Mouse (Mus musculus) urinary bladder, postnatal 36 days (tissue): Measurements from ENCODE around the gene Olfr1051.
"Not testable (repeated sequence)": the region's sequence is repeated elsewhere in the genome, so short reads cannot be mapped to it uniquely, and the experiment has no call there.

ENCODE experiments used
- DNase-seq, 2 experiments: peaks; one replicate each; pipeline ENCODE4 v3.0.0; 2022; ENCODE audit warnings: low spot score in 2 of 2, mixed read lengths in 1 of 2

Olfr1051 gene

DNA sequence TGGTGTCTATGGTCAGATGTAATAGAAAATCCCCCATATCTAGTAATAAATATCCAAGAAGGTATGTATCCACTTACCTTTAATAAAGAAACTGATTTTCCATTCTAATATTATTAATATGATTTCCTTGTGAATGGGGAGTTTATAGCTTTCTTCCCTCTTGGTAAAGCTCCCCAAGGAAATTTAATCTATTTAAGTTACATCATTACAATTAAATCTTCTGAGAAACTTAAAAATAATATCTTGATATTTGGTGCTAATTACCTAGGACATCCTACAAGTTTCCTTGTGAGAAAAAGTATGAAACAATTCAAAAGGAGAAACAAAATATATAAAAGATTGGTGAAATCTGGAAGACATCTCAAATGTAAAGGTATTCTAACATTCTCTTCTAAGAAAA, at the start of gene Olfr1051:
Gene Olfr1051, minus strand, starts transcription at position 101 of the 400 bp plus-strand sequence.
- DNase-seq = not testable (repeated sequence)

DNA sequence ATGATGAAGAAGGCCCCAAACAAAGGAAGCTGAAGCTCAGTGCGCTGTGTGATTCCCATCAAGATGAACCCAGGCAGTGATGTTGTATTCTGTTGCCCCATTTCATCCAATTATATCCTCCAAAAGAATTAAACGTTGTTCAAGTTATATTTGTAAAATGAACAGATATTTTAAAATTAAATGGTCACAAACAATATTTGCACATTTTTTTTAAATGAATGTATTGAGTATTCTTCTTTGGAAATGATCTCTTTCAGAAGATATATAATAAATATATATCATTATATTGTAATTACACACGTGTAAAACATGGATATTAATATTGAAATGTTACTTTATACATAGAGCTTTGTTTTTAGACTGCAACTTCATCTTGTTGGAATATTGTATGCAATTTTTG, 36.3 kb upstream of the Olfr1051 start, which contains the start of gene Olfr1053:
Gene Olfr1053, minus strand, starts transcription at position 101 of the 400 bp plus-strand sequence.
- DNase-seq = no peak

DNA sequence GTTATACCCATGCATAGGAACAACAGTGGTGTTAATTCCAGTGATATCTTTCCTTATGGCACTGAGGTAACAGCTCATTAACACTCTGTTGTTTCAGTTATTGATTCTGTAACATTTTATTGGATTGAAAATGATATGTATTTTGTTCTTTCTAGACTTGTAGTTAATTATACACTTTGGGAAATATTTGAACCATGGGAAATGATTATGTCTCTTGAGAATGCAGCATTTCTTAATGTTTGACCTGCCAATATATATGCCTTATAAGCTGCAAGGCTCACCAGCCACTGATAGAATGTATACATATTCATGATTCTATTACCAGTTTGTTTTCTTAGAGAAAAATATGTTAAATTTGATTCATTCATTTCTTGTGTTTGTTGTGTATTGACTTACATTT, 13.3 kb upstream of the Olfr1051 start, which contains the start of gene Olfr1052:
Gene Olfr1052, plus strand, starts transcription at position 301 of the 400 bp plus-strand sequence.
- no peak for DNase-seq

DNA sequence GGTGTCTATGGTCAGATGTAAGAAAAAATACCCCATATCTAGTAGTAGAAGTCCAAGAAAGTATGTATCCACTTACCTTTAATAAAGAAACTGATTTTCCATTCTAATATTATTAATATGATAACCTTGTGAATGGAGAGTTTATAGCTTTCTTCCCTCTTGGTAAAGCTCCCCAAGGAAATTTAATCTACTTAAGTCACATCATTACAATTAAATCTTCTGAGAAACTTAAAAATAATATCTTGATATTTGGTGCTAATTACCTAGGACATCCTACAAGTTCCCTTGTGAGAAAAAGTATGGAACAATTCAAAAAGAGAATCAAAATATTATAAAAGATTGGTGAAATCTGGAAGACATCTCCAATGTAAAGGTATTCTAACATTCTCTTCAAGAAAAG, 20.7 kb downstream of the Olfr1051 start, which contains the start of gene Olfr1049:
Gene Olfr1049, minus strand, starts transcription at position 101 of the 400 bp plus-strand sequence.
- DNase-seq = not testable (repeated sequence)

DNA sequence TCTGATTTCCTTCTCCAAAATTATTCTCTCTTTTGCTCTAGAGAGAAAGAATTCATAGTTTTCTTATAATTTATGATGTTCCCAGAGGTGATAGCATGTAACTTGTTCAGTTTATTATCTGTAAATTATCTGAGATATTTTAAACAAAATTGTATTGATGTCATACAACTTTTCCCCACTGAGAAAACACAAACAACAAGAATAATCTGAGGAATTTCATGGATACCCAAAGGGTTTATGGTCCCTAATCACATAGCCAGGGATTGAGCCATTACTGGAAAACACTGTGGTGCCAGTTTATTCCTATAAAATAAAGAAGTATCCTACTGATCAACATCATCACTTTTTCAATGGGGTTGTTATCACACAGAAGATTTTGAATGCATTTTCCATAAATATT, 38.7 kb downstream of the Olfr1051 start, which contains the start of gene Olfr1048:
Gene Olfr1048, minus strand, starts transcription at position 101 of the 400 bp plus-strand sequence.
- no peak for DNase-seq

DNA sequence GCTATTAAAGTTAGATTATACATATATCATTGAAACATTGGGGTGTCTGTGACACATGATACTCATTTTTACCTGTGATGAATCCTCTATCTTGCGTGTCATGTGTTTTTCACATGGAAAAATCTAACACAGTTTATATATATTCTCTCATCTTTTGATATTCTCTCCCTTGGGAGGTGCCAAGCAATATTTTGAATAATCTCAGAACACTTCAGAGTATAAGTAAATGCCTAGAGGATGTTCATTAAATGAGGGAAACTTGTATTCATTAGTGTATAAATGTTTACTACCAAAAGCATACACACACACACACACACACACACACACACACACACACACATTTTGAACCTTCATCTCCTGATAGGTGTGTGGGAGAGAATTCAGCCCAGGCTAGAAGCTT, 47.6 kb downstream of the Olfr1051 start, which contains the start of gene Olfr1047:
Gene Olfr1047, minus strand, starts transcription at position 101 of the 400 bp plus-strand sequence.
- DNase-seq = no peak
